Comparison of ENCODE assay signal across 9 mouse cellular contexts in genomic region chr13:38506320-38506719, GRCm38 (mm10). TPM values are rescaled to one million over a fixed set of nuclear protein-coding genes. Genes with fewer than 3 reads are reported as not detected.
DNase-seq lines count a peak whose midpoint lies in the region; ATAC-seq and TF ChIP-seq lines count a peak whose summit lies in the region.
"Had no signal": no experiment of that assay in that cellular context is flagged by ENCODE, and none has a peak within 500 bp of the region (broad histone marks: within the 10 kb centered on the region; RNA-seq: fewer than 3 reads in every experiment).

No protein-coding gene starts in this region.

- no peaks in the 10 kb centered on the region for H3K27me3 ChIP-seq in midbrain, embryonic 10.5 days (ENCODE audit: low read depth, poor library complexity, severe bottlenecking)
- H3K27me3 ChIP-seq in midbrain, embryonic 15.5 days (replicated peaks) = no peaks in the 10 kb centered on the region
- H3K27me3 ChIP-seq in lung, embryonic 14.5 days (ENCODE audit: insufficient read depth, low read length) = no peaks in the 10 kb centered on the region

- H3K4me2 ChIP-seq in midbrain, embryonic 15.5 days = no peak overlapping the region
- H3K4me2 ChIP-seq in lung, embryonic 14.5 days = no peak overlapping the region

- WGBS in midbrain, embryonic 10.5 days = 78% methylated on average over 8 of the region's 8 CpGs
- 81% methylated on average over 8 of the region's 8 CpGs for WGBS in midbrain, embryonic 15.5 days
- 84% methylated on average over 8 of the region's 8 CpGs for WGBS in bone marrow, adult 2 months
- WGBS in lung, embryonic 14.5 days = 81% methylated on average over 8 of the region's 8 CpGs

- TF ChIP-seq CTCF in bone marrow, adult 2 months (IDR thresholded peaks at IDR 0.05; ENCODE audit: control insufficient read depth, insufficient read depth, low read length) = peak; percentile 51
- peak; percentile 51 for TF ChIP-seq CTCF in lung, embryonic 14.5 days (IDR thresholded peaks at IDR 0.05; ENCODE audit: low read depth)

- no peak for TF ChIP-seq POLR2A in bone marrow, adult 2 months (IDR thresholded peaks at IDR 0.05; ENCODE audit: borderline replicate concordance, control insufficient read depth, low read depth, low read length)

- no peak overlapping the region for H3K27ac ChIP-seq in midbrain, embryonic 10.5 days (replicated peaks)
- no peak overlapping the region for H3K27ac ChIP-seq in midbrain, embryonic 15.5 days
- no peak overlapping the region for H3K27ac ChIP-seq in bone marrow, adult 2 months (ENCODE audit: control insufficient read depth, insufficient read depth, low read depth, low read length, poor library complexity)
- no peak overlapping the region for H3K27ac ChIP-seq in lung, embryonic 14.5 days (ENCODE audit: low read depth)

- no peak for ATAC-seq in midbrain, embryonic 15.5 days (replicated peaks)
- ATAC-seq in lung, embryonic 14.5 days (ENCODE audit: insufficient read depth) = no peak
- no peak for ATAC-seq in activated CD4-positive, CD25-positive, alpha-beta regulatory T cell, adult 4 months

- peaks cover 6% of the 10 kb centered on the region; the same call in 1 of the 2 replicates for H3K4me1 ChIP-seq in midbrain, embryonic 10.5 days
- H3K4me1 ChIP-seq in midbrain, embryonic 15.5 days = no peaks in the 10 kb centered on the region
- peaks cover 2% of the 10 kb centered on the region for H3K4me1 ChIP-seq in bone marrow, adult 2 months (ENCODE audit: control insufficient read depth, insufficient read depth, low read length)
- H3K4me1 ChIP-seq in lung, embryonic 14.5 days (ENCODE audit: insufficient read depth) = no peaks in the 10 kb centered on the region

- DNase-seq in cerebellum, adult 11 months = peak; percentile 17
- DNase-seq in cerebellum, adult 11-12 months = no peak
- peak; percentile 42 for DNase-seq in midbrain, embryonic 10.5 days (ENCODE audit: low spot score)
- peak; percentile 45 to 67 for DNase-seq in heart, postnatal 10 days
- peak; percentile 57 for DNase-seq in lung, embryonic 14.5 days

- H3K9ac ChIP-seq in midbrain, embryonic 15.5 days = no peak overlapping the region
- H3K9ac ChIP-seq in lung, embryonic 14.5 days = no peak overlapping the region

- H3K4me3 ChIP-seq in midbrain, embryonic 10.5 days = no peak overlapping the region
- no peak overlapping the region for H3K4me3 ChIP-seq in midbrain, embryonic 15.5 days
- no peak overlapping the region for H3K4me3 ChIP-seq in bone marrow, adult 2 months (replicated peaks; ENCODE audit: control insufficient read depth, low read depth, low read length)
- H3K4me3 ChIP-seq in lung, embryonic 14.5 days (ENCODE audit: low read depth, low read length) = no peak overlapping the region

- intact Hi-C loops in heart, postnatal 10 days (cut with DNase I) = loop anchor here (5.0 kb wide), 1 partner anchor 164 kb away; no protein-coding TSS in a partner anchor

- H3K36me3 ChIP-seq in midbrain, embryonic 10.5 days = peaks cover 94% of the 10 kb centered on the region
- H3K36me3 ChIP-seq in midbrain, embryonic 15.5 days (replicated peaks) = peaks cover 5% of the 10 kb centered on the region
- H3K36me3 ChIP-seq in lung, embryonic 14.5 days (ENCODE audit: insufficient read depth) = peaks cover 96% of the 10 kb centered on the region

- no peaks in the 10 kb centered on the region for H3K9me3 ChIP-seq in midbrain, embryonic 10.5 days (replicated peaks)
- H3K9me3 ChIP-seq in midbrain, embryonic 15.5 days = no peaks in the 10 kb centered on the region
- H3K9me3 ChIP-seq in lung, embryonic 14.5 days (ENCODE audit: low read depth, low read length) = no peaks in the 10 kb centered on the region
- H3K9me3 ChIP-seq: G1E had no signal

RNA-seq across cellular contexts. Expression of gene Txndc5, which starts 22.3 kb away (rescaled TPM):
- polyA plus RNA-seq in midbrain, embryonic 10.5 days (2016; fragmentation: Nextera tagmentation; extraction: Ambion mirVana) = 131 and 155 TPM in 2 replicates
- polyA plus RNA-seq in midbrain, embryonic 15.5 days (2015; fragmentation: Nextera tagmentation; extraction: Ambion mirVana) = 82.2 and 89.0 TPM in 2 replicates
- polyA plus RNA-seq in bone marrow, adult 2 months (2011; ENCODE audit: insufficient read depth, insufficient read length, low replicate concordance, missing spikeins) = 15.8 and 32.5 TPM in 2 replicates
- total RNA-seq in heart, postnatal 10 days (2021) = 10 to 100 TPM; 68.5 to 71.9 TPM
- polyA plus RNA-seq in lung, embryonic 14.5 days (2014; fragmentation: Nextera tagmentation; extraction: Ambion mirVana) = 290 and 295 TPM in 2 replicates
- polyA plus RNA-seq in activated CD4-positive, CD25-positive, alpha-beta regulatory T cell, adult 4 months (2017; shearing (Covaris generic)) = 10 to 100 TPM; 23.6 to 35.9 TPM
